ENCODE assay signal across 15 mouse cellular contexts in the genomic region with DNA sequence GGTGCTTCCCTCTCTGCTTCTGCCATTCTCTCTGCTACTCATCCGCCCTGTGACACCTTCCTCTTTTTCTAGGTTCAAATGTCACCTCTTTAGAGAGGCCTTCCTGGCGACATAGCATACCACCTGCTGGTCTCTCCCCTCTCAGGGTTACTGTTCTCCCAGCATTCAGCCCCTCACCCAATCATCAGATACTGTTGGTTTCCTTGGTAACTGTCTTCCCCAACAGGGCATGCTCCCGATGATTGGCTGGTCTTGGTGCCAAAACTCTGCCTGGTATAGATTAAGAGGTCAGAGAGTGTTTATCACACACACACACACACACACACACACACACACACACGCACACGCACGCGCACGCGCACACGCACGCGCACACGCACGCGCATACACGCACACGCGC. TPM values are rescaled to one million over a fixed set of nuclear protein-coding genes. Genes with fewer than 3 reads are reported as not detected.
DNase-seq lines count a peak whose midpoint lies in the region; ATAC-seq lines count a peak whose summit lies in the region.
"Had no signal": no experiment of that assay in that cellular context is flagged by ENCODE, and none has a peak within 500 bp of the region (broad histone marks: within the 10 kb centered on the region; RNA-seq: fewer than 3 reads in every experiment).

No protein-coding gene starts in this region.

- no peak for DNase-seq in kidney, postnatal 14 days
- DNase-seq in limb, embryonic 10.5 days (ENCODE audit: low spot score), result no peak
- no peak for DNase-seq in ovary, postnatal 14 days (ENCODE audit: low spot score)
- DNase-seq in gastrocnemius, postnatal 4 days (ENCODE audit: low spot score in 2 of 2), result no peak
- DNase-seq: cerebellum, adult 9-11 months; gastrocnemius, postnatal 25 days; liver, postnatal 0 days; spleen, adult 18-20 months had no signal

- no peak overlapping the region for H3K4me3 ChIP-seq in kidney, embryonic 16.5 days (ENCODE audit: low read length)
- H3K4me3 ChIP-seq in forebrain, embryonic 15.5 days, result no peak overlapping the region
- 0 out of 2 replicates have a peak overlapping the region, but pooled peaks have one; percentile 10 for H3K4me3 ChIP-seq in limb, embryonic 10.5 days
- no peak overlapping the region for H3K4me3 ChIP-seq in neural tube, embryonic 15.5 days (replicated peaks)

- no peak overlapping the region for H3K9ac ChIP-seq in kidney, embryonic 16.5 days (replicated peaks; ENCODE audit: low read length)
- no peak overlapping the region for H3K9ac ChIP-seq in forebrain, embryonic 15.5 days (replicated peaks)
- no peak overlapping the region for H3K9ac ChIP-seq in neural tube, embryonic 15.5 days (replicated peaks)
- H3K9ac ChIP-seq: liver, postnatal 0 days had no signal

- H3K27me3 ChIP-seq in kidney, embryonic 16.5 days (ENCODE audit: insufficient read depth, low read length), result no peaks in the 10 kb centered on the region
- no peaks in the 10 kb centered on the region for H3K27me3 ChIP-seq in forebrain, embryonic 15.5 days
- H3K27me3 ChIP-seq in limb, embryonic 10.5 days (ENCODE audit: low read depth, poor library complexity, severe bottlenecking), result peaks cover 13% of the 10 kb centered on the region
- no peaks in the 10 kb centered on the region for H3K27me3 ChIP-seq in neural tube, embryonic 15.5 days (replicated peaks)
- H3K27me3 ChIP-seq: Patski had no signal

- no peak for ATAC-seq in kidney, embryonic 16.5 days (ENCODE audit: low FRiP score, low TSS enrichment)
- no peak; the same call in 1 of the 2 replicates for ATAC-seq in forebrain, embryonic 15.5 days (replicated peaks)
- ATAC-seq in neural tube, embryonic 15.5 days (ENCODE audit: low FRiP score), result peak; percentile 49; the same call in 1 of the 2 replicates
- ATAC-seq: CD4-positive, CD25-positive, alpha-beta regulatory T cell, adult 4 months; liver, postnatal 0 days; Patski had no signal

- H3K4me2 ChIP-seq in kidney, embryonic 16.5 days (replicated peaks; ENCODE audit: low read depth, low read length), result peak overlapping the region; percentile 37
- H3K4me2 ChIP-seq in forebrain, embryonic 15.5 days (replicated peaks), result 0 out of 2 replicates have a peak overlapping the region, but pooled peaks have one; percentile 9
- peak overlapping the region; percentile 26 for H3K4me2 ChIP-seq in neural tube, embryonic 15.5 days

- no peaks in the 10 kb centered on the region for H3K36me3 ChIP-seq in kidney, embryonic 16.5 days (ENCODE audit: insufficient read depth, low read length)
- no peaks in the 10 kb centered on the region for H3K36me3 ChIP-seq in forebrain, embryonic 15.5 days
- H3K36me3 ChIP-seq in limb, embryonic 10.5 days, result no peaks in the 10 kb centered on the region
- no peaks in the 10 kb centered on the region for H3K36me3 ChIP-seq in neural tube, embryonic 15.5 days

- WGBS in kidney, embryonic 16.5 days, result 66% methylated on average over 17 of the region's 18 CpGs
- WGBS in forebrain, embryonic 15.5 days, result 75% methylated on average over 18 of the region's 18 CpGs
- WGBS in limb, embryonic 10.5 days, result 74% methylated on average over 18 of the region's 18 CpGs
- WGBS in neural tube, embryonic 15.5 days, result 61% methylated on average over 18 of the region's 18 CpGs

- H3K27ac ChIP-seq in kidney, embryonic 16.5 days (ENCODE audit: low read length), result no peak overlapping the region
- peak overlapping the region; percentile 38; the same call in 1 of the 2 replicates for H3K27ac ChIP-seq in forebrain, embryonic 15.5 days (replicated peaks)
- 0 out of 2 replicates have a peak overlapping the region, but pooled peaks have one; percentile 19 for H3K27ac ChIP-seq in limb, embryonic 10.5 days
- no peak overlapping the region for H3K27ac ChIP-seq in neural tube, embryonic 15.5 days (replicated peaks)

- H3K4me1 ChIP-seq in kidney, embryonic 16.5 days (ENCODE audit: insufficient read depth, low read length), result peaks cover 16% of the 10 kb centered on the region
- peaks cover 9% of the 10 kb centered on the region for H3K4me1 ChIP-seq in forebrain, embryonic 15.5 days
- peaks cover 37% of the 10 kb centered on the region for H3K4me1 ChIP-seq in limb, embryonic 10.5 days
- peaks cover 18% of the 10 kb centered on the region for H3K4me1 ChIP-seq in neural tube, embryonic 15.5 days

- no peaks in the 10 kb centered on the region for H3K9me3 ChIP-seq in kidney, embryonic 16.5 days (ENCODE audit: low read length)
- H3K9me3 ChIP-seq in forebrain, embryonic 15.5 days, result no peaks in the 10 kb centered on the region
- no peaks in the 10 kb centered on the region for H3K9me3 ChIP-seq in limb, embryonic 10.5 days (replicated peaks)
- no peaks in the 10 kb centered on the region for H3K9me3 ChIP-seq in neural tube, embryonic 15.5 days (replicated peaks)

RNA-seq across cellular contexts. Expression of gene Ush1c, which starts 2.4 kb away (rescaled TPM):
- polyA plus RNA-seq in kidney, embryonic 16.5 days (2015; fragmentation: Nextera tagmentation; extraction: Ambion mirVana), result 23.9 and 26.1 TPM in 2 replicates
- polyA plus RNA-seq in forebrain, embryonic 15.5 days (2015; fragmentation: Nextera tagmentation; extraction: Ambion mirVana), result 2.2 TPM in 2 replicates
- 5.2 and 5.9 TPM in 2 replicates for polyA plus RNA-seq in limb, embryonic 10.5 days (2016; fragmentation: Nextera tagmentation; extraction: Ambion mirVana)
- polyA plus RNA-seq in neural tube, embryonic 15.5 days (2015; fragmentation: Nextera tagmentation; extraction: Ambion mirVana), result 2.1 and 5.0 TPM in 2 replicates
- total RNA-seq in gastrocnemius, postnatal 4 days (2021), result under 1 TPM; 0.52 to 0.88 TPM
- polyA plus RNA-seq: CD4-positive, CD25-positive, alpha-beta regulatory T cell, adult 4 months; Patski had no signal

RNA-seq across cellular contexts. Expression of gene Otog, which starts 4.8 kb away (rescaled TPM):
- polyA plus RNA-seq in kidney, embryonic 16.5 days (2015; fragmentation: Nextera tagmentation; extraction: Ambion mirVana), result 0.05 and 0.08 TPM in 2 replicates
- polyA plus RNA-seq in forebrain, embryonic 15.5 days (2015; fragmentation: Nextera tagmentation; extraction: Ambion mirVana), result 0.05 TPM in 1 of 2 replicates, not detected in the other
- 0.01 TPM in 1 of 2 replicates, not detected in the other for polyA plus RNA-seq in limb, embryonic 10.5 days (2016; fragmentation: Nextera tagmentation; extraction: Ambion mirVana)
- 0.09 TPM in 1 of 2 replicates, not detected in the other for polyA plus RNA-seq in neural tube, embryonic 15.5 days (2015; fragmentation: Nextera tagmentation; extraction: Ambion mirVana)
- under 1 TPM; 0.21 to 0.34 TPM for total RNA-seq in gastrocnemius, postnatal 4 days (2021)
- total RNA-seq: megakaryocyte, adult 5-6 weeks had no signal
- polyA plus RNA-seq: CD4-positive, CD25-positive, alpha-beta regulatory T cell, adult 4 months; heart, postnatal 0 days; liver, postnatal 0 days; Patski had no signal

RNA-seq across cellular contexts. Expression of gene Abcc8, which starts 56.1 kb away (rescaled TPM):
- 2.6 and 3.5 TPM in 2 replicates for polyA plus RNA-seq in kidney, embryonic 16.5 days (2015; fragmentation: Nextera tagmentation; extraction: Ambion mirVana)
- polyA plus RNA-seq in forebrain, embryonic 15.5 days (2015; fragmentation: Nextera tagmentation; extraction: Ambion mirVana), result 30.1 and 31.8 TPM in 2 replicates
- polyA plus RNA-seq in limb, embryonic 10.5 days (2016; fragmentation: Nextera tagmentation; extraction: Ambion mirVana), result 0.40 and 0.74 TPM in 2 replicates
- polyA plus RNA-seq in neural tube, embryonic 15.5 days (2015; fragmentation: Nextera tagmentation; extraction: Ambion mirVana), result 11.2 and 12.4 TPM in 2 replicates
- 1 to 10 TPM; 4.6 to 6.3 TPM for total RNA-seq in gastrocnemius, postnatal 4 days (2021)
- total RNA-seq: megakaryocyte, adult 5-6 weeks had no signal
- polyA plus RNA-seq: CD4-positive, CD25-positive, alpha-beta regulatory T cell, adult 4 months; Patski had no signal

Comparison
In these comparisons a context has a peak if more than half of its experiments do, and no peak if none do; other contexts are left out.
1. H3K27ac ChIP-seq: peak in forebrain, embryonic 15.5 days (single experiment) and limb, embryonic 10.5 days (single experiment); none in kidney, embryonic 16.5 days (single experiment) and neural tube, embryonic 15.5 days (single experiment).
2. Peak in every context shown above with its lines, with median percentiles within 50 percentile points of each other: H3K4me2 ChIP-seq.